Comparison of ENCODE assay signal across 8 mouse cellular contexts in the genomic region with DNA sequence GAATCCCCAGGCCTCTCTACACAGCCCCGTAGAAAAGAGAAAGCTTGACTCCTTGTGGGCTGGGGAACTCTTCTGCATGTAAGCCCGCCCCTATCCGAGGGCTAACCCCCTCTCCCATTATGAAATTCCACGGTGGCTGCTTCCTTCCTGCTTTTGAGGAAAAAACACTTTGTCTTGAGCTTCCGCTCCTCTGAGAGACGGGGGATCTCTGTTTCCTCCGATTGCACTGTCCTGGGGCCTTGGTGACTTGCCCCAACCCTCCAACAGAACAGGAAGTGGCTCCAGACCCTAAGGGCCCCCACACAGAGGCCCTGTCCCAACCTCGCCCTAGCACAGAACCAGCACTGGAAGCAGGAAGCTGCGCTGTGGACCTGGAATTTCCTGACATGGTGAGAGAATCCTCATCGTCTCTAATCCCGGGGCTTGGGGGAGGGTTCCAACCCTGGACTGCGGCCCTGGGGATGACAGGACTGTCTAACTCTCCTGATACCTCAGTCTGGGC. TPM values are rescaled to one million over a fixed set of nuclear protein-coding genes. Genes with fewer than 3 reads are reported as not detected.
A peak's percentile ranks its signal among the peaks of the same experiment; 100 is the strongest.
DNase-seq lines count a peak whose midpoint lies in the region; ATAC-seq and TF ChIP-seq lines count a peak whose summit lies in the region.

No protein-coding gene starts in this region.

- H3K27ac ChIP-seq in heart, embryonic 10.5 days = peak overlapping the region; percentile 70
- H3K27ac ChIP-seq in kidney, postnatal 0 days = peak overlapping the region; percentile 56; the same call in 1 of the 2 replicates

- peaks cover 6% of the 10 kb centered on the region; the same call in 1 of the 2 replicates for H3K36me3 ChIP-seq in heart, embryonic 10.5 days
- no peaks in the 10 kb centered on the region for H3K36me3 ChIP-seq in kidney, postnatal 0 days (ENCODE audit: insufficient read depth, low read length)

- no peak for TF ChIP-seq CTCF in kidney, postnatal 0 days (IDR thresholded peaks at IDR 0.05; ENCODE audit: low read depth)

- peak; percentile 26 for DNase-seq in adrenal gland, adult 8-10 months
- no peak for DNase-seq in adrenal gland, postnatal 4 days (ENCODE audit: low spot score in 2 of 2)
- no peak for DNase-seq in heart, embryonic 10.5 days (ENCODE audit: low spot score)
- DNase-seq in kidney, postnatal 0 days (ENCODE audit: low spot score) = peak; percentile 74
- peak; percentile 71 for DNase-seq in lung, postnatal 36 days
- DNase-seq in embryo, embryonic 9.5 days (ENCODE audit: extremely low spot score) = no peak
- DNase-seq in spleen, postnatal 14 days (ENCODE audit: low spot score in 2 of 2) = no peak
- no peak for DNase-seq in thymus, postnatal 4 days

- no peak overlapping the region for H3K9ac ChIP-seq in kidney, postnatal 0 days (ENCODE audit: low read depth, low read length)

- 0 out of 2 replicates have a peak overlapping the region, but pooled peaks have one; percentile 9 for H3K4me2 ChIP-seq in kidney, postnatal 0 days (ENCODE audit: low read length)

- no peaks in the 10 kb centered on the region for H3K9me3 ChIP-seq in heart, embryonic 10.5 days
- no peaks in the 10 kb centered on the region for H3K9me3 ChIP-seq in kidney, postnatal 0 days (replicated peaks; ENCODE audit: low read length)

- WGBS in heart, embryonic 10.5 days = 32% methylated on average over 12 of the region's 12 CpGs
- 58% methylated on average over 12 of the region's 12 CpGs for WGBS in kidney, postnatal 0 days

- peaks cover 52% of the 10 kb centered on the region for H3K4me1 ChIP-seq in heart, embryonic 10.5 days
- peaks cover 3% of the 10 kb centered on the region; the same call in 1 of the 2 replicates for H3K4me1 ChIP-seq in kidney, postnatal 0 days (replicated peaks; ENCODE audit: insufficient read depth, low read length)

- H3K27me3 ChIP-seq in heart, embryonic 10.5 days (ENCODE audit: insufficient read depth, poor library complexity, severe bottlenecking) = no peaks in the 10 kb centered on the region
- no peaks in the 10 kb centered on the region for H3K27me3 ChIP-seq in kidney, postnatal 0 days (ENCODE audit: insufficient read depth, low read length)

- H3K4me3 ChIP-seq in heart, embryonic 10.5 days = no peak overlapping the region; the same call in 1 of the 2 replicates
- no peak overlapping the region for H3K4me3 ChIP-seq in kidney, postnatal 0 days (replicated peaks; ENCODE audit: low read depth, low read length)

- ATAC-seq in kidney, postnatal 0 days (replicated peaks; ENCODE audit: low FRiP score, low read depth) = no peak; the same call in 1 of the 2 replicates

RNA-seq across cellular contexts. Expression of a gene that starts 16.9 kb away (rescaled TPM):
- 10 to 100 TPM; 81.9 to 90.7 (median 84.3) TPM for total RNA-seq in adrenal gland, adult 8-10 months (2022)
- total RNA-seq in adrenal gland, postnatal 4 days (2021) = 100 to 1,000 TPM; 118 to 119 TPM
- 133 and 186 TPM in 2 replicates for polyA plus RNA-seq in heart, embryonic 10.5 days (2016; fragmentation: Nextera tagmentation; extraction: Ambion mirVana)
- polyA plus RNA-seq in kidney, postnatal 0 days (2015; fragmentation: Nextera tagmentation; extraction: Ambion mirVana) = 107 and 109 TPM in 2 replicates

RNA-seq across cellular contexts. Expression of a gene that starts 22.7 kb away (rescaled TPM):
- total RNA-seq in adrenal gland, adult 8-10 months (2022) = 1 to 10 TPM; 1.4 to 4.8 (median 3.4) TPM
- 1 to 10 TPM; 3.8 to 4.7 TPM for total RNA-seq in adrenal gland, postnatal 4 days (2021)
- polyA plus RNA-seq in heart, embryonic 10.5 days (2016; fragmentation: Nextera tagmentation; extraction: Ambion mirVana) = not detected in 2 replicates
- 3.3 and 3.8 TPM in 2 replicates for polyA plus RNA-seq in kidney, postnatal 0 days (2015; fragmentation: Nextera tagmentation; extraction: Ambion mirVana)

RNA-seq across cellular contexts. Expression of a gene that starts 31.7 kb away (rescaled TPM):
- total RNA-seq in adrenal gland, adult 8-10 months (2022) = 1 to 10 TPM; 2.5 to 5.0 (median 4.0) TPM
- total RNA-seq in adrenal gland, postnatal 4 days (2021) = 1 to 10 TPM; 8.9 to 9.6 TPM
- 5.7 and 7.1 TPM in 2 replicates for polyA plus RNA-seq in heart, embryonic 10.5 days (2016; fragmentation: Nextera tagmentation; extraction: Ambion mirVana)
- polyA plus RNA-seq in kidney, postnatal 0 days (2015; fragmentation: Nextera tagmentation; extraction: Ambion mirVana) = 6.3 and 7.4 TPM in 2 replicates

RNA-seq across cellular contexts. Expression of a gene that starts 46.5 kb away (rescaled TPM):
- total RNA-seq in adrenal gland, adult 8-10 months (2022) = 1 to 10 TPM; 2.9 to 7.5 (median 5.2) TPM
- total RNA-seq in adrenal gland, postnatal 4 days (2021) = 10 to 100 TPM; 11.4 to 24.2 TPM
- 148 and 184 TPM in 2 replicates for polyA plus RNA-seq in heart, embryonic 10.5 days (2016; fragmentation: Nextera tagmentation; extraction: Ambion mirVana)
- 112 and 129 TPM in 2 replicates for polyA plus RNA-seq in kidney, postnatal 0 days (2015; fragmentation: Nextera tagmentation; extraction: Ambion mirVana)

Comparison
In these comparisons a context has a peak if more than half of its experiments do, and no peak if none do; other contexts are left out.
1. DNase-seq: peak in adrenal gland, adult 8-10 months (single experiment), kidney, postnatal 0 days (single experiment) and lung, postnatal 36 days (single experiment); none in adrenal gland, postnatal 4 days (0 of 2), heart, embryonic 10.5 days (single experiment), embryo, embryonic 9.5 days (single experiment), spleen, postnatal 14 days (0 of 2) and thymus, postnatal 4 days (single experiment).